Mouse (Mus musculus): ENCODE results near the gene Gbp5.
A peak's percentile ranks its signal among the peaks of the same experiment; 100 is the strongest.
"Not testable (repeated sequence)": the region's sequence is repeated elsewhere in the genome, so short reads cannot be mapped to it uniquely, and the experiment has no call there.

Gbp5 gene

GRCm38 (mm10) chr3:142541391-142541790 is 47.6 kb downstream of the Gbp5 start:
- no peak for DNase-seq (ENCODE audit: low read depth, low spot score)

GRCm38 (mm10) chr3:142542776-142543175 is 49.0 kb downstream of the Gbp5 start:
- DNase-seq (ENCODE audit: low read depth, low spot score) = not testable (repeated sequence)

- DNase-seq (ENCODE audit: low read depth, low spot score) = no peak
These were observed 52.9 kb downstream of the Gbp5 start for GRCm38 (mm10) chr3:142546690-142547089.

- DNase-seq (ENCODE audit: low read depth, low spot score) = no peak
These were observed 56.4 kb downstream of the Gbp5 start for GRCm38 (mm10) chr3:142550052-142550676.

- no peak for DNase-seq (ENCODE audit: low read depth, low spot score)
These were observed 60.8 kb downstream of the Gbp5 start for GRCm38 (mm10) chr3:142554601-142555000.

GRCm38 (mm10) chr3:142555623-142556022 is 61.8 kb downstream of the Gbp5 start:
- DNase-seq (ENCODE audit: low read depth, low spot score) = no peak

GRCm38 (mm10) chr3:142559632-142560228 is 66.0 kb downstream of the Gbp5 start, which contains the start of gene Gbp3:
Gene Gbp3 (plus strand): TSS chr3:142560026.
- DNase-seq (ENCODE audit: low read depth, low spot score) = no peak

- peak; percentile 19 for DNase-seq (ENCODE audit: low read depth, low spot score)
These were observed 66.6 kb downstream of the Gbp5 start for GRCm38 (mm10) chr3:142560296-142560948.

GRCm38 (mm10) chr3:142561045-142561646 is 67.4 kb downstream of the Gbp5 start:
- DNase-seq (ENCODE audit: low read depth, low spot score) = no peak

- DNase-seq (ENCODE audit: low read depth, low spot score) = no peak
These were observed 67.9 kb downstream of the Gbp5 start for GRCm38 (mm10) chr3:142561666-142562065.

GRCm38 (mm10) chr3:142567490-142567889 is 73.7 kb downstream of the Gbp5 start:
- DNase-seq (ENCODE audit: low read depth, low spot score) = not testable (repeated sequence)

GRCm38 (mm10) chr3:142570738-142571137 is 77.0 kb downstream of the Gbp5 start:
- no peak for DNase-seq (ENCODE audit: low read depth, low spot score)
